8 mouse cellular contexts compared by ENCODE assay signal in genomic region chr11:31949331-31949785, GRCm38 (mm10). TPM values are rescaled to one million over a fixed set of nuclear protein-coding genes. Genes with fewer than 3 reads are reported as not detected.
DNase-seq lines count a peak whose midpoint lies in the region; ATAC-seq and TF ChIP-seq lines count a peak whose summit lies in the region.

No protein-coding gene starts in this region.

- no peak overlapping the region for H3K27ac ChIP-seq in cortical plate, adult 2 months (ENCODE audit: insufficient read depth, low read length)
- no peak overlapping the region for H3K27ac ChIP-seq in kidney, adult 2 months (ENCODE audit: insufficient read depth, low read depth, low read length)
- H3K27ac ChIP-seq in limb, embryonic 13.5 days = no peak overlapping the region
- H3K27ac ChIP-seq in midbrain, embryonic 14.5 days (replicated peaks; ENCODE audit: low read depth, low read length) = no peak overlapping the region; the same call in 1 of the 2 replicates

- no peaks in the 10 kb centered on the region for H3K27me3 ChIP-seq in kidney, adult 2 months (replicated peaks; ENCODE audit: control insufficient read depth, insufficient read depth, low read length)
- H3K27me3 ChIP-seq in limb, embryonic 13.5 days = peaks cover 24% of the 10 kb centered on the region; the same call in 1 of the 2 replicates
- no peaks in the 10 kb centered on the region for H3K27me3 ChIP-seq in midbrain, embryonic 14.5 days (ENCODE audit: control insufficient read depth, insufficient read depth, low read length)

- H3K4me2 ChIP-seq in limb, embryonic 13.5 days (replicated peaks) = peak overlapping the region; percentile 65
- H3K4me2 ChIP-seq in midbrain, embryonic 14.5 days (ENCODE audit: low read length) = peak overlapping the region; percentile 62

- TF ChIP-seq POLR2A in cortical plate, adult 2 months (IDR thresholded peaks at IDR 0.05; ENCODE audit: extremely low read depth, insufficient read depth, low read length) = no peak
- no peak for TF ChIP-seq POLR2A in kidney, adult 2 months (IDR thresholded peaks at IDR 0.05; ENCODE audit: low read depth, low read length)

- DNase-seq in 3T3-L1 (ENCODE audit: low read depth, low spot score) = peak; percentile 89
- DNase-seq in ZHBTc4 (ENCODE audit: low read depth, low spot score) = peak; percentile 81
- peak; percentile 54 to 89 for DNase-seq in heart, adult 18-20 months
- DNase-seq in kidney, adult 2 months = peak; percentile 78
- peak; percentile 95 for DNase-seq in midbrain, embryonic 14.5 days
- peak; percentile 65 to 83 for DNase-seq in spleen, postnatal 4 days (ENCODE audit: low spot score in 2 of 2)

- peak overlapping the region; percentile 53 for H3K9ac ChIP-seq in limb, embryonic 13.5 days
- peak overlapping the region; percentile 54 for H3K9ac ChIP-seq in midbrain, embryonic 14.5 days (replicated peaks; ENCODE audit: low read length)

- H3K4me3 ChIP-seq in cortical plate, adult 2 months (ENCODE audit: insufficient read depth, low read length) = peak overlapping the region; percentile 36
- peak overlapping the region; percentile 38 for H3K4me3 ChIP-seq in kidney, adult 2 months (ENCODE audit: insufficient read depth, low read depth, low read length)
- H3K4me3 ChIP-seq in limb, embryonic 13.5 days = peak overlapping the region; percentile 41
- peak overlapping the region; percentile 43 for H3K4me3 ChIP-seq in midbrain, embryonic 14.5 days (replicated peaks; ENCODE audit: low read depth, low read length)

- WGBS in kidney, adult 2 months = 2% methylated on average over 17 of the region's 17 CpGs
- 3% methylated on average over 17 of the region's 17 CpGs for WGBS in limb, embryonic 13.5 days
- 2% methylated on average over 17 of the region's 17 CpGs for WGBS in midbrain, embryonic 14.5 days

- peak; percentile 73 for ATAC-seq in limb, embryonic 13.5 days (ENCODE audit: low FRiP score, low read depth)
- peak; percentile 81 for ATAC-seq in midbrain, embryonic 14.5 days (ENCODE audit: low FRiP score, low TSS enrichment)

- peak; percentile 52; the same call in 1 of the 2 replicates for TF ChIP-seq CTCF in cortical plate, adult 2 months (IDR thresholded peaks at IDR 0.05; ENCODE audit: extremely low read depth, insufficient read depth, low read length)
- peak; percentile 36 for TF ChIP-seq CTCF in kidney, adult 2 months (conservative IDR thresholded peaks at IDR 0.05; ENCODE audit: insufficient read depth, insufficient read length, low read depth, low read length)

- no peaks in the 10 kb centered on the region for H3K4me1 ChIP-seq in cortical plate, adult 2 months (ENCODE audit: control insufficient read depth, insufficient read depth, low read length)
- H3K4me1 ChIP-seq in kidney, adult 2 months (ENCODE audit: control insufficient read depth, insufficient read depth, low read length) = peaks cover 3% of the 10 kb centered on the region; the same call in 1 of the 2 replicates
- H3K4me1 ChIP-seq in limb, embryonic 13.5 days = peaks cover 11% of the 10 kb centered on the region
- H3K4me1 ChIP-seq in midbrain, embryonic 14.5 days (ENCODE audit: control insufficient read depth, insufficient read depth, low read length) = no peaks in the 10 kb centered on the region

- no peaks in the 10 kb centered on the region for H3K36me3 ChIP-seq in kidney, adult 2 months (ENCODE audit: control insufficient read depth, insufficient read depth, low read length)
- no peaks in the 10 kb centered on the region for H3K36me3 ChIP-seq in limb, embryonic 13.5 days
- H3K36me3 ChIP-seq in midbrain, embryonic 14.5 days (ENCODE audit: control insufficient read depth, insufficient read depth, low read length) = no peaks in the 10 kb centered on the region

- H3K9me3 ChIP-seq in limb, embryonic 13.5 days = no peaks in the 10 kb centered on the region
- H3K9me3 ChIP-seq in midbrain, embryonic 14.5 days (ENCODE audit: control insufficient read depth, low read length) = no peaks in the 10 kb centered on the region

RNA-seq across cellular contexts. Expression of gene 4930524B15Rik, which starts 16.0 kb away (rescaled TPM):
- 0.09 and 0.15 TPM in 2 replicates for polyA plus RNA-seq in cortical plate, adult 2 months (2012; rRNA removed)
- not detected for total RNA-seq in heart, adult 18-20 months (2021)
- not detected in 2 replicates for polyA plus RNA-seq in kidney, adult 2 months (2012; rRNA removed)
- 0.23 and 0.40 TPM in 2 replicates for polyA plus RNA-seq in limb, embryonic 13.5 days (2015; fragmentation: Nextera tagmentation; extraction: Ambion mirVana)
- 0.22 and 0.28 TPM in 2 replicates for polyA plus RNA-seq in midbrain, embryonic 14.5 days (2014; fragmentation: Nextera tagmentation; extraction: Ambion mirVana)

RNA-seq across cellular contexts. Expression of gene Nsg2, which starts 50.9 kb away (rescaled TPM):
- polyA plus RNA-seq in cortical plate, adult 2 months (2012; rRNA removed) = 492 and 504 TPM in 2 replicates
- total RNA-seq in heart, adult 18-20 months (2021) = 1 to 10 TPM in 1 of 2 experiments, under 1 TPM in 1; 0.69 to 1.4 TPM
- 2.9 and 4.0 TPM in 2 replicates for polyA plus RNA-seq in kidney, adult 2 months (2012; rRNA removed)
- 7.6 and 7.9 TPM in 2 replicates for polyA plus RNA-seq in limb, embryonic 13.5 days (2015; fragmentation: Nextera tagmentation; extraction: Ambion mirVana)
- polyA plus RNA-seq in midbrain, embryonic 14.5 days (2014; fragmentation: Nextera tagmentation; extraction: Ambion mirVana) = 209 and 548 TPM in 2 replicates

Comparison
In these comparisons a context has a peak if more than half of its experiments do, and no peak if none do; other contexts are left out.
1. RNA of gene Nsg2, which starts 50.9 kb away (polyA plus RNA-seq): 492 to 504 TPM in cortical plate, adult 2 months and 209 to 548 TPM in midbrain, embryonic 14.5 days; 7.6 to 7.9 TPM in limb, embryonic 13.5 days and 2.9 to 4.0 TPM in kidney, adult 2 months; every median in the first group is over 10 times any median in the second.
2. Peak in every context shown above with its lines, with median percentiles within 50 percentile points of each other: DNase-seq and H3K4me3 ChIP-seq.